In genomic region chr4:33594997-33595657, GRCm38 (mm10) we compare ENCODE assay signal across 15 mouse cellular contexts.
A peak's percentile ranks its signal among the peaks of the same experiment; 100 is the strongest.
DNase-seq lines count a peak whose midpoint lies in the region; ATAC-seq lines count a peak whose summit lies in the region.
"Had no signal": no experiment of that assay in that cellular context is flagged by ENCODE, and none has a peak within 500 bp of the region (broad histone marks: within the 10 kb centered on the region; RNA-seq: fewer than 3 reads in every experiment).

No protein-coding gene starts in this region.

- no peaks in the 10 kb centered on the region for H3K9me3 ChIP-seq in forebrain, embryonic 16.5 days (ENCODE audit: control insufficient read depth, low read length)
- 0 out of 2 replicates have a peak, but pooled peaks cover 3% of the 10 kb centered on the region for H3K9me3 ChIP-seq in midbrain, embryonic 12.5 days

- H3K4me2 ChIP-seq in forebrain, embryonic 16.5 days (ENCODE audit: low read length): no peak overlapping the region
- H3K4me2 ChIP-seq in midbrain, embryonic 12.5 days (replicated peaks): no peak overlapping the region
- H3K4me2 ChIP-seq: limb, embryonic 12.5 days; lung, embryonic 14.5 days had no signal

- peak overlapping the region; percentile 45 for H3K9ac ChIP-seq in forebrain, embryonic 16.5 days (replicated peaks; ENCODE audit: low read depth, low read length)
- H3K9ac ChIP-seq in midbrain, embryonic 12.5 days (replicated peaks): no peak overlapping the region
- H3K9ac ChIP-seq: limb, embryonic 12.5 days; lung, embryonic 14.5 days had no signal

- peak overlapping the region; percentile 57 for H3K27ac ChIP-seq in forebrain, embryonic 16.5 days (ENCODE audit: low read length)
- H3K27ac ChIP-seq in midbrain, embryonic 12.5 days (replicated peaks): 0 out of 2 replicates have a peak overlapping the region, but pooled peaks have one; percentile 15
- H3K27ac ChIP-seq: limb, embryonic 12.5 days had no signal

- no peak overlapping the region for H3K4me3 ChIP-seq in forebrain, embryonic 16.5 days (replicated peaks; ENCODE audit: low read length)
- no peak overlapping the region for H3K4me3 ChIP-seq in midbrain, embryonic 12.5 days
- H3K4me3 ChIP-seq: limb, embryonic 12.5 days had no signal

- no peaks in the 10 kb centered on the region for H3K27me3 ChIP-seq in forebrain, embryonic 16.5 days (replicated peaks; ENCODE audit: control insufficient read depth, insufficient read depth, low read length)
- peaks cover 43% of the 10 kb centered on the region for H3K27me3 ChIP-seq in midbrain, embryonic 12.5 days
- H3K27me3 ChIP-seq: limb, embryonic 12.5 days had no signal

- peak; percentile 50 for ATAC-seq in frontal cortex, adult (ENCODE audit: low TSS enrichment)
- peak; percentile 70 for ATAC-seq in forebrain, embryonic 16.5 days
- ATAC-seq in midbrain, embryonic 12.5 days (ENCODE audit: low FRiP score, low read depth): peak; percentile 39; the same call in 1 of the 2 replicates

- WGBS in forebrain, embryonic 16.5 days: 35% methylated on average over 11 of the region's 11 CpGs
- WGBS in midbrain, embryonic 12.5 days: 37% methylated on average over 11 of the region's 11 CpGs

- peaks cover 8% of the 10 kb centered on the region for H3K4me1 ChIP-seq in forebrain, embryonic 16.5 days (replicated peaks; ENCODE audit: control insufficient read depth, insufficient read depth, low read length)
- H3K4me1 ChIP-seq in midbrain, embryonic 12.5 days: peaks cover 8% of the 10 kb centered on the region; the same call in 1 of the 2 replicates
- H3K4me1 ChIP-seq: limb, embryonic 12.5 days had no signal

- no peaks in the 10 kb centered on the region for H3K36me3 ChIP-seq in forebrain, embryonic 16.5 days (ENCODE audit: control insufficient read depth, insufficient read depth)
- H3K36me3 ChIP-seq in midbrain, embryonic 12.5 days: no peaks in the 10 kb centered on the region
- H3K36me3 ChIP-seq: limb, embryonic 12.5 days had no signal

- no peak for DNase-seq in frontal cortex, postnatal 14 days (ENCODE audit: low spot score in 2 of 2)
- peak; percentile 42 for DNase-seq in thymus, postnatal 25 days
- no peak for DNase-seq in right cerebral cortex, postnatal 25 days
- DNase-seq in frontal cortex, postnatal 36 days (ENCODE audit: low spot score in 2 of 2): no peak
- DNase-seq in yolk sac, embryonic 10.5 days (ENCODE audit: low spot score): no peak
- DNase-seq: adrenal gland, postnatal 14 days; cerebellum, postnatal 10 days; heart, postnatal 10 days; kidney, adult 8-10 months; layer of hippocampus, adult 9-11 months; lung, embryonic 14.5 days had no signal
